Comparison of ENCODE assay signal across 10 mouse cellular contexts in genomic region chr7:6781541-6781940, GRCm38 (mm10). TPM values are rescaled to one million over a fixed set of nuclear protein-coding genes. Genes with fewer than 3 reads are reported as not detected.
DNase-seq lines count a peak whose midpoint lies in the region; ATAC-seq and TF ChIP-seq lines count a peak whose summit lies in the region.
"Had no signal": no experiment of that assay in that cellular context is flagged by ENCODE, and none has a peak within 500 bp of the region (broad histone marks: within the 10 kb centered on the region; RNA-seq: fewer than 3 reads in every experiment).

No protein-coding gene starts in this region.

- H3K4me3 ChIP-seq in embryonic facial prominence, embryonic 12.5 days, result no peak overlapping the region
- H3K4me3 ChIP-seq in forebrain, postnatal 0 days (ENCODE audit: low read depth, low read length), result no peak overlapping the region
- no peak overlapping the region for H3K4me3 ChIP-seq in midbrain, embryonic 14.5 days (replicated peaks; ENCODE audit: low read depth, low read length)
- no peak overlapping the region for H3K4me3 ChIP-seq in layer of hippocampus, adult 2 months

- H3K9me3 ChIP-seq in embryonic facial prominence, embryonic 12.5 days, result no peaks in the 10 kb centered on the region
- no peaks in the 10 kb centered on the region for H3K9me3 ChIP-seq in forebrain, postnatal 0 days (ENCODE audit: low read length)
- no peaks in the 10 kb centered on the region for H3K9me3 ChIP-seq in midbrain, embryonic 14.5 days (ENCODE audit: control insufficient read depth, low read length)

- intact Hi-C loops in gastrocnemius, postnatal 14 days (cut with DNase I; ENCODE audit: low total_unique reads), result no loop called here

- no peak for TF ChIP-seq CTCF in forebrain, postnatal 0 days (IDR thresholded peaks at IDR 0.05; ENCODE audit: low read depth)
- TF ChIP-seq CTCF in layer of hippocampus, adult 2 months (conservative IDR thresholded peaks at IDR 0.05), result no peak

- ATAC-seq in embryonic facial prominence, embryonic 12.5 days (ENCODE audit: insufficient number of reproducible peaks, insufficient read depth, low FRiP score, low TSS enrichment), result peak; percentile 76
- peak; percentile 50 for ATAC-seq in forebrain, postnatal 0 days
- no peak for ATAC-seq in midbrain, embryonic 14.5 days (ENCODE audit: low FRiP score, low TSS enrichment)

- 14% methylated on average over 11 of the region's 11 CpGs for WGBS in embryonic facial prominence, embryonic 12.5 days
- WGBS in forebrain, postnatal 0 days, result 9% methylated on average over 11 of the region's 11 CpGs
- WGBS in midbrain, embryonic 14.5 days, result 34% methylated on average over 11 of the region's 11 CpGs

- no peaks in the 10 kb centered on the region for H3K36me3 ChIP-seq in embryonic facial prominence, embryonic 12.5 days
- H3K36me3 ChIP-seq in forebrain, postnatal 0 days (ENCODE audit: insufficient read depth), result no peaks in the 10 kb centered on the region
- H3K36me3 ChIP-seq in midbrain, embryonic 14.5 days (ENCODE audit: control insufficient read depth, insufficient read depth, low read length), result no peaks in the 10 kb centered on the region

- no peaks in the 10 kb centered on the region for H3K27me3 ChIP-seq in embryonic facial prominence, embryonic 12.5 days
- H3K27me3 ChIP-seq in forebrain, postnatal 0 days (ENCODE audit: insufficient read depth, low read length), result no peaks in the 10 kb centered on the region
- H3K27me3 ChIP-seq in midbrain, embryonic 14.5 days (ENCODE audit: control insufficient read depth, insufficient read depth, low read length), result no peaks in the 10 kb centered on the region

- peak overlapping the region; percentile 96 for H3K27ac ChIP-seq in embryonic facial prominence, embryonic 12.5 days
- H3K27ac ChIP-seq in forebrain, postnatal 0 days (ENCODE audit: low read depth, low read length), result 0 out of 2 replicates have a peak overlapping the region, but pooled peaks have one; percentile 5
- H3K27ac ChIP-seq in midbrain, embryonic 14.5 days (replicated peaks; ENCODE audit: low read depth, low read length), result no peak overlapping the region; the same call in 1 of the 2 replicates
- H3K27ac ChIP-seq in layer of hippocampus, adult 2 months, result no peak overlapping the region

- peak overlapping the region; percentile 20; the same call in 1 of the 2 replicates for H3K4me2 ChIP-seq in embryonic facial prominence, embryonic 12.5 days (replicated peaks)
- no peak overlapping the region for H3K4me2 ChIP-seq in forebrain, postnatal 0 days (ENCODE audit: low read depth)
- no peak overlapping the region for H3K4me2 ChIP-seq in midbrain, embryonic 14.5 days (ENCODE audit: low read length)

- peaks cover 40% of the 10 kb centered on the region for H3K4me1 ChIP-seq in embryonic facial prominence, embryonic 12.5 days
- H3K4me1 ChIP-seq in forebrain, postnatal 0 days (ENCODE audit: insufficient read depth), result peaks cover 9% of the 10 kb centered on the region; the same call in 1 of the 2 replicates
- peaks cover 16% of the 10 kb centered on the region; the same call in 1 of the 2 replicates for H3K4me1 ChIP-seq in midbrain, embryonic 14.5 days (ENCODE audit: control insufficient read depth, insufficient read depth, low read length)

- no peak overlapping the region for H3K9ac ChIP-seq in embryonic facial prominence, embryonic 12.5 days
- H3K9ac ChIP-seq in forebrain, postnatal 0 days, result no peak overlapping the region
- no peak overlapping the region for H3K9ac ChIP-seq in midbrain, embryonic 14.5 days (replicated peaks; ENCODE audit: low read length)

- peak; percentile 26 for DNase-seq in kidney, postnatal 10 days
- no peak for DNase-seq in kidney, postnatal 14 days
- peak; percentile 66 for DNase-seq in forebrain, postnatal 0 days
- DNase-seq in midbrain, embryonic 14.5 days, result peak; percentile 73
- no peak for DNase-seq in gastrocnemius, postnatal 14 days
- DNase-seq in cerebellum, adult 11 months, result no peak
- no peak for DNase-seq in layer of hippocampus, adult 2 months (ENCODE audit: low spot score in 2 of 2)

RNA-seq across cellular contexts. Expression of gene Usp29, which starts 51.2 kb away (rescaled TPM):
- 16.2 and 19.2 TPM in 2 replicates for polyA plus RNA-seq in embryonic facial prominence, embryonic 12.5 days (2016; fragmentation: Nextera tagmentation; extraction: Ambion mirVana)
- 61.8 and 97.8 TPM in 2 replicates for total RNA-seq in forebrain, postnatal 0 days (2014; rRNA removed)
- 10.8 and 21.9 TPM in 2 replicates for polyA plus RNA-seq in forebrain, postnatal 0 days (2015; fragmentation: Nextera tagmentation; extraction: Ambion mirVana)
- polyA plus RNA-seq in midbrain, embryonic 14.5 days (2014; fragmentation: Nextera tagmentation; extraction: Ambion mirVana), result 31.6 and 35.0 TPM in 2 replicates
- total RNA-seq in gastrocnemius, postnatal 14 days (2021), result 1 to 10 TPM; 1.8 to 2.0 TPM
- 10 to 100 TPM; 29.7 to 31.6 TPM for total RNA-seq in layer of hippocampus, adult 2 months (2021)
- total RNA-seq: common myeloid progenitor, adult 5-6 weeks had no signal
- polyA plus RNA-seq: liver, adult 2 months had no signal

RNA-seq across cellular contexts. Expression of gene Peg3, which starts 51.3 kb away (rescaled TPM):
- 264 and 269 TPM in 2 replicates for polyA plus RNA-seq in embryonic facial prominence, embryonic 12.5 days (2016; fragmentation: Nextera tagmentation; extraction: Ambion mirVana)
- 81.1 and 139 TPM in 2 replicates for total RNA-seq in forebrain, postnatal 0 days (2014; rRNA removed)
- polyA plus RNA-seq in forebrain, postnatal 0 days (2015; fragmentation: Nextera tagmentation; extraction: Ambion mirVana), result 18.1 and 43.7 TPM in 2 replicates
- 74.3 and 99.0 TPM in 2 replicates for polyA plus RNA-seq in midbrain, embryonic 14.5 days (2014; fragmentation: Nextera tagmentation; extraction: Ambion mirVana)
- total RNA-seq in gastrocnemius, postnatal 14 days (2021), result 10 to 100 TPM; 75.6 to 83.0 TPM
- 100 to 1,000 TPM; 172 to 173 TPM for total RNA-seq in layer of hippocampus, adult 2 months (2021)
- total RNA-seq: common myeloid progenitor, adult 5-6 weeks had no signal

Comparison
In these comparisons a context has a peak if more than half of its experiments do, and no peak if none do; other contexts are left out.
1. DNase-seq: peak in kidney, postnatal 10 days (single experiment), forebrain, postnatal 0 days (single experiment) and midbrain, embryonic 14.5 days (single experiment); none in kidney, postnatal 14 days (single experiment), gastrocnemius, postnatal 14 days (single experiment), cerebellum, adult 11 months (single experiment) and layer of hippocampus, adult 2 months (0 of 2).
2. H3K27ac ChIP-seq: peak in embryonic facial prominence, embryonic 12.5 days (single experiment) and forebrain, postnatal 0 days (single experiment); none in midbrain, embryonic 14.5 days (single experiment) and layer of hippocampus, adult 2 months (single experiment).
3. RNA of gene Usp29, which starts 51.2 kb away (total RNA-seq): 61.8 to 97.8 TPM in forebrain, postnatal 0 days and 29.7 to 31.6 TPM in layer of hippocampus, adult 2 months; 1.8 to 2.0 TPM in gastrocnemius, postnatal 14 days; every median in the first group is over 10 times any median in the second.